Mouse (Mus musculus): ENCODE data around the gene Eef1akmt3.

The Eef1akmt3 gene

DNA sequence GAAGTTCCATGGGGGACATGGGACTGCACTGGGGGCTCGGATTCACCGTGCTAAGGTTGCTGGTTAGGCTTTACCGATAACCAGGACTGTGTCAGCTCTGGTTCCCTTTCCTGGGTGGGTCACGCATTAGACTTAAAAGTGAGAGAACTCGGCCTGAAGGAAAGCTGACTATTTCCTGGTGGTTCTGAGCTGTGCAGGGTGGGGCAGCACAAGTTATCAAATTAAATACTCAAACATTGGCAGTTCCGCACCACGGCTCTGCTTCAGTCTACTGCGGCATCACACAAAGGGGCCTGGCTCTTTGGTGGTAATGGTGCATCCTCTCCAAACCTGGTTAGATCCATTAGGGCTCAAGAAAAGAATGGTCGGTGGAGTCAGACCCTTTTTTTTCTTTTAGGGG, 40.0 kb downstream of the Eef1akmt3 start:
- DNase-seq (ENCODE audit: low read depth, low spot score), result no peak

DNA sequence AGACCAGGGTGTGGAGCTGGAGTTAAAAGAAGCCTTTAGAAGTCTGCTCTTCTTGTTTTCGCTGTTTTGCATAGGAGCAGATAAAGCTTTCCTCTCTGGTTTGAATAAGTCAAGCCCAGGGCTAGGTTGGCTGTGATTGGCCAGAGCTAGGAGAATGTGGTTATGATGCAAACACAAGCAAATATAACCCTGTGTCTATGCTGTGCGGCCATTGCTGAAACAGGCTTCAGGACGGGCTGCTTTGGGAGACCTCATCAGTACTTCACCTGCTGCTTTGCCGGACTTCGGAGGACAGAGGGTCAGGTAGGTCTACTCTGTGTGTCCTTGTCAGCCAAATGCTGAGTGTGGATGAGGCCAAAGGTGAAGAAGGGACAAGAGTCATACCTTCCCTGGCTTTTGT, 40.8 kb downstream of the Eef1akmt3 start, which contains the start of gene Avil:
Gene Avil (plus strand): TSS at position 181 of the 400 bp plus-strand sequence.
- no peak for DNase-seq (ENCODE audit: low read depth, low spot score)

DNA sequence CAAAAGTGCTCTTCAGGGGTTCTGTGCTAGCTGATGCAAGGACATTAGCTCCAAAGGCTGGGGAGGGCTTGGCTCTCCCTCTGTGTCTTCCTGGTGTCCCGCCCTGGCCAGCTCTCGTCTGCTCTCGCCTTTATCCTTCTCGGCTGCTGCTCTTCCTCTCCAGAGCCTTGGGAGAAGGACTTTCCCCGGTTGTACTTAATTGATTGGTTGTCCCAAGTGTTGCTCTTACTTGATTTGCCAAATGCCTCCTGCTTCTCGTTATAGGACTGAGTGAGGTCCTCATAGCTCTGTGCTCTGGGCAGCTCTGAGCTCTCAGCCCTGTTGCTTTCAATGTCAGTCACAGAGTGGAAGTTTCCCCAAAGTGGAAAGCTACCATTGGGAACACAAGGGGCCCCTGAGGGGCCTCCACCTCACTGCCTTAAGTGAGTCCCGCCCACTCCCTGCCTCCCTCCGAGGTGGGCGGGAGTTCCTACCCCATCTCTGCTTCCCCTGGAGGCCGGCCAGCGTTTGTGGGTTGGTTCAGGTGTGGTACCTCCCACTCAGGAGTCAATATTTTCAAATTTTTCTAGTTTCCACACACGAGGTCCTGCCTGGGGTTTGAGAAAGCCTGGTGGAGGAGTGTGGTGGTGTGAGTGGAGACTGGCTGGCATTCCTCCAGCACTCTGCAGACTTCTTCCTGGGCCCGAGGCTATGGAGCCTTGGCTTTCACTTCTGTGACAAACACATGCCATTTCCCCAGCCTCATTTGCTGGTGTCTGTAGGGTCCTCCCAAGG, 43.8 kb downstream of the Eef1akmt3 start:
- DNase-seq (ENCODE audit: low read depth, low spot score), result no peak

DNA sequence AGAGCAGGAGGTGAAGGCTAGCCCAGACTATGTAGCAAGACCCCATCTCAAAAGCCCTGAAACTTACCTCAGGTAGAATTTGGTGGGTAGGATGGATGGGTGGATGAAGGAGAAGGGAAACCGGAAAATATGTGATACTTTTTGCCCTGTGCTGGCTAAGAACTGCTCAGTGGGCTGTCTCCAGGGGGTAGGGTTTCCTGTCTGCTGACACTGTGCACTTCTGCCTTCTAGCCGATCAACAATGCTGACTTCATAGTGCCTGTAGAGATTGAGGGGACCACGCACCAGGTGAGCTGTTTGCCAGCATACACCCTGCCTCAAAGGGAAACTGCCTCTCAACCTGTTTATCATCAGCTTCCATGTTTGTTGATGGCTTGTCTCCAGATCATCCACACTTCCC, 47.7 kb downstream of the Eef1akmt3 start:
- no peak for DNase-seq (ENCODE audit: low read depth, low spot score)

DNA sequence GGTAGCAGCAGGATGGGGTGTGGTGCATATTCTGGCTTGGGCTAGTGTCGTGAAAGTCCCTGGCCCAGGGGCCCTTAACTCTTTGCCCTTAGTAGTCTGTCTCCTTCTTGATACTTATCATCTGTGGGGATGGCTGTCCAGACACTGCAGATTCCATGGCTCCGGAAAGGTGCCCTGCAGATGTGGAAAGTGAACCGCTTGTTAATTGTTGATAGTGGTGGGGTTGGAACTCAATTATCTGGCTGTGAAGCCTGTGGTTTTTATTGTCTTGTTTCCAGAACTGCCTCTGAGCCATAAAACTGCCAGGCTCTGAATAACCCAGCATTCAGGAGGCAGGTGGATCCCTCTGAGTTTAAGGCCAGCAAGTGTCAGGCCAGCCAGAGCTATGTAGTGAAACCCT, 49.6 kb downstream of the Eef1akmt3 start:
- no peak for DNase-seq (ENCODE audit: low read depth, low spot score)

DNA sequence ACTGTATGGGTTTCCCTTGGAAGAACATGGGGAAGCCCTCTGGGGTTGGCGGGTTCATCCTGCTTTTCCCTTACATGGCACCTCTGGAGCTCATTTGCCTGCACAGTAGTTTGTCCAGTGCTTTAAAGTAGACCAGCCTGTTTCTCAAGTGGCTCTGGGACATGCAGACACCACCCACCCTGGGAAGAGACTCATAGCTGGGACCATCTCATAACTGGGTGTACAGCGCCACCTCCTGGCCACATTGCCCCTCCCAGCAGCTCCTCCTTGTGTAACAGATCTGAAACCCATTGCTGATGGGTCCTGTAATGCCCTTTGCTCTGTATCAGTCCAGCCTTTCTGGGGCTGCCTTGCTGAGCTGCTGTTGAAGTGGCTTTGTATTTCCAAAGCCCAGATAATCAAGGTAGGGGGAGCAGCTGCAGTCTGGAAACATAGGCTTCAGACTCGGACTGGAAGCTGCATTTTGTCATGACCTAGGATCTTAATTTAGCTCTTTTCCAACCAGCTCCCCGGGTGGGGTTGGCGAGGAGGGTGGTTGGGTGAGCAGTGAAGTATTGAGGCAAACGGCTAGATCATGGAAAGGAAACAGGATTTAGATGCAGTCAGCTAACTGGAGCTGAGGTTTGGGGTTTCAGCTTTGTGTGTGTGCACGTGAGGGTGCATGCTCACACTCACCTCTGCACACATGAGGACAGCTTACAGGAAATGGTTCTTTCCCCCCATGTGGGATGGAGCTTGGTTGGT, 50.8 kb downstream of the Eef1akmt3 start:
- DNase-seq (ENCODE audit: low read depth, low spot score), result peak; percentile 61

DNA sequence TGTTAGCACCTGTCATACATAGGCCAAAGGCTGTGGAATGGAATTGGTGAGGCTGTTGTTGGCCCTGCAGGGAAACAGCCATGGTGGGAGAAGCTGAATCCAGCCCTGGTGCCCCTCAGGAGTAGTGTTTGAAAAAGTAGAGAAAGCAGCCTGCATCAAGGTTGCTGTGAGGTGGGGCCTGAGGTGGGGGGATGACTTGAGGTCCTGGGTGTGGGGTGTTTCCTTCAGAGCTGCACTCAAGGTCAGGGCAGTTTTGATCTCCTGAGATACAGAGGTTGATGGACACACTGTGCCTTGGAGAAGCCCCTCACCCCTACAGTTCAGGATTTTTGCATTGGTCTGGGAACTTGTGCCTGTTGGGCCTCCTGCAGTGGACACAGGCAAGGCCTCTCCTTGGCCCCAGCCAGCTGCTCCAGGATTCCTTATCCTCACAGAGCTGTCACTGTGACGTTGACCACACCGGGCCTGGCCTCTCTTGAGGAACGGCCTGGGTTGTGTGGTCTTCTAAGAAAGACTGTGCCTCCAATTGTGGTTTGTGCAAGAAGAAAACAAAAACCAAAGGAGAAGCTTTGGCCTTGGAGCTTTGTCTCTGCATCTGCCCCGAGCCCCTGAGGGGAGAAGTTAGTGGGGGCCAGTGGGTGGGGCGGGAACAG, 52.7 kb downstream of the Eef1akmt3 start:
- DNase-seq (ENCODE audit: low read depth, low spot score), result no peak

DNA sequence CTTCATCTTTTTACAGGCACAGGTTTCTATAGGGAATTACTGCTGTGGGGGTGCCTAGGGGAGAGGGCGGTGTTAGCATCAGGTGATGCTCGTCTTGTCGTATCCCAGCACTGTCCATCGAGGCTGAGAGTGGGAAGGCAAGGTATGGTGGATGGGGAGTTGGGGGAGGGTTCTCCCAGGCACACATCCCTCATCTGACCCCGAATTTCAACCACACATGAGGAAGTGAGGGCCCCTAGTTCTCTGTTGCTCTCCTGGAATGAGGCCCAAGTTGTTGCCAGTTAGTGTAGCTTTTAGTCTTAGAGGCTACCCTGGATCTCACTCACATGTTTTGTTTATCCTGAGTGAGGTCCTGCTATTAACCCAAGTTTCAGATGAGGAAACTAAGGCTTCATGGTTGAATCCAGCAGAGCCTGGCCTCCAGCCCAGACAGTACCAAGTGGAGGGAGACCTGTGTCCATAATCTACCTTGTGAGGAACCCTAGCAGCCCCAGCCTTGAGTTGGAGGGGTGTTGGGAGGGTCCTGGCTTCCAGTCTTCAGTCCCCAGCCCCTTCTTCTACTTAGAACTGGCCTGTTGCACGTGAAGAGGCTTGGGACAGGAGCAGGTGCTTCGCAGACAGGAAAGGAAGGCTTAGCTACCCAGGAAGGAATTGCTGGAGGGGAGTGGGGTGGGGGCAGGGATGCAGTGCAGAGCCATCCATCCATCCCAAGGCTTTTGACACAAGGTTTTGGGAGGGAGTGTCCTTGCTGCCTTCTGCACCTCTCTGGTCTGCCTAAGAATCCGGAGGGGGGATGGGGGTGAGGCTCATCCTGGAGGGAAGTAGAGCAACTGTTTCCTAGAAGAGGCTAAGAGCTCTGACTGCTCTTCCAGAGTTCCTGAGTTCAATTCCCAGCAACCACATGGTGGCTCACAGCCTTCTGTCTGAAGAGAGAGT, 53.9 kb downstream of the Eef1akmt3 start:
- no peak for DNase-seq (ENCODE audit: low read depth, low spot score)

DNA sequence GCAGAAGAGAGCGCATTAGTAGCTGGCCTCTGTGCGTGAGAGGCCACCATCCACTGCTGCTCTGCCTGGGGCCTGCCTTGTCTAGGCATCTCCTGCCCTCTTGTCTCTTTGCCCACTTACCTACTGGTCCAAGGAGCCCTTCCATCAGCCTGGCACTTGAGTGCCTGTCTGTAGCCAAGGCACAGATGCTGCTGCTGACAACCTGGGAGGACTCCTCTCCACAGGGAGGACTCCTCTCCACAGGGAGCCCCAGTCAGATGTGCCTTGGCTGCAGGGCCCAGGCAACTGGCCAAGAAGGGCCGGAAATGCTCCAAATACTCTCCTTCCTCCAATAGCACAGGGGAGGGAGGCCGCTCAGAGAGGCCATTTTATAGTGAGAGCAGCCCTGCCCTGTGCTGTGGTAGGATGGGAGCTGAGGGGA, 54.8 kb downstream of the Eef1akmt3 start:
- no peak for DNase-seq (ENCODE audit: low read depth, low spot score)

DNA sequence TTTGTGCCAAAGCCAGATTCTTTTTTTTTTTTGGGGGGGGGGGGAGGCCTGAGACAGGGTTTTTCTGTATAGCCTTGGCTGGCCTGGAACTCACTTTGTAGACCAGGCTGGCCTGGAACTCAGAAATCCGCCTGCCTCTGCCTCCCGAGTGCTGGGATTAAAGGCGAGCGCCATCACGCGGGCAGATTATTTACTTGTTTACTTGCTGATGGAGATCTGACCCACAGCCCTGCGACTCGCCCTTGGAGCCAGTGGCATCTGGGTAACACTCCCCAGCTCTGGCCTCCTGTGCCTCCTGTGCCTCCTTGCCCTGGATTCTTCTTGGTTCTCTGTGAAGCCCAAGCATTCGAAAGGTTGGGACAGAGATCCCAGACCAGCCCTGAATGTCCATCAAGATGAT, 55.7 kb downstream of the Eef1akmt3 start:
- DNase-seq (ENCODE audit: low read depth, low spot score), result no peak

DNA sequence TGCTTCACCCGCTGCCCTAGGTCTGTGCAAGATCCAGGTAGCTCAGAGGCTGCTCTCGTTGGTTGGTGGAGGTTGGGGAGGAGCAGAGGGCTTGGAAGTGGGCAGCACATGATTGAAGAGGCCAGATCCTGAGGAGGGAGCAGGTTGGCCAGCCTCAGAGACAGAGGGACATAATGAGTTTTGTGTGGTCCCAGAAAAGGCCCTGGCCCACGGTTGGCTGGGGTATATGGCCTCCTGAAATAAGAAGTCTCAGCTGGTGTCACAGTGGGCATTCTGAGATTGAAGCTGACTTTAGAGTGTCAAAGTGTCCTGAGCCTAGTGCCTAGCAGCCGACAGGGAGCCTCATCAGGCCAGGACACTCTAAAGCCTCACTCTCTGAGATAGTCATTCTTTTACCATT, 56.2 kb downstream of the Eef1akmt3 start:
- DNase-seq (ENCODE audit: low read depth, low spot score), result no peak

DNA sequence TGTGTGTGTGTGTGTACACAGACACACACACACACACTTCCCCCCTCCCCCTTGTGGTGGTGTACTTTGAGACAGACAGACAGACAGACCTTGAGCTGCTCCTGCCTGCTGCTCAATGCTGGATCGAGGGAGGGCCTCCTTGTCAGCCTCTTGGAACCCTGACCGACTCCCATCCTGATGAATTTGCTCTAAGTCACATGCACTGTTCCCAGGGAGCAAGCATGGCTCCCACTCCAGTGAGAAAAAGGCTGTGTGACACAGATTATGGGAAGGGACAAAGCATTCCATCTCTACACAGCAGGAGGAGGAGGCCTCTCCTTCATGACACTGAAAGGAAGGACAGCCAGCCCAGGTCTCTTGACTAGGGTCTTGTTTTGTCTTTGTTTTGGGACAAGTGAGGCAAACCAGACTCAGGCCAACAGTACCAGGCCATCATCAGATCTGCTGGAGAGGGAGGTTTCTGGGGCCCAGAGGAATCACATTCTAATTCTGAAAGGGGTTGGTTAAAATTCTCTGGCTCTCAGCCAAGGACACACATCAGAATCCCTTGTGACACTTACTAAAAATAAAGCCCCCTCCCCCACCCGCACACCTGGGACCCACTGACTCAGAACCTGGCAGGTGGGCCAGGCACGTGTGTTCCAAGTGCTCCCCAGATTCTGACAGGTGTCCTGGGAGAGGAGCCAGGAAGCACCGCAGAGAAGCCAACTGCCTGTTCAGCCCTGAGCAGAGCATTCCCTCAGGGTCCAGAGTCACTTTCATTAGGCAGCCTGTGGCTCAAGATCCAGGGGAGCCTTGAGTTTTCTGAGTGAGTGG, 56.9 kb downstream of the Eef1akmt3 start:
- no peak for DNase-seq (ENCODE audit: low read depth, low spot score)

DNA sequence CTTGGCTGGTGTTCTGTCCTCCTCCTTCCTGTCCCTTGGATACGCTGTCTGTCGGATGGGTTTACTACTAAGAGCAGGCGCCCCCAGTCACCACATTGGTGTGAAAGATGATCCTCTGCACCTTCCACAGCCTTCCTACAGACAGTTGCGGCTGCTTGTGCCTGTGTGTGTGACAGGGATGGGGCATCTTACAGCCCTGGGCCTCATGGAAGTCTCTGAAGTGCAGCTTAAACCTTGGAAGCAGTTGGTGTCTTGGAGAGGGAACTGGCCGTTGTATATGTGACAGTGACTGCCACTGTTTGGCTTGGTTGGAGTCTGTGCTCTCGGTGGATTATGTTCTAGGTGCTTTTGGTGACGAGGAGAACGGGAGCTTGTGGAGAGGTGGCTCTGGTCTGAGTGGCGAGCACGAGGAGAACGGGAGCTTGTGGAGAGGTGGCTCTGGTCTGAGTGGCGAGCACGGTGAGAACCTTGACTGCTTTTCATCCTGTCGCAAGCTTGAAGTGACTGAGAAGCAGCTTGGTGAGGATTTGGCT, 58.1 kb downstream of the Eef1akmt3 start:
- DNase-seq (ENCODE audit: low read depth, low spot score), result no peak

DNA sequence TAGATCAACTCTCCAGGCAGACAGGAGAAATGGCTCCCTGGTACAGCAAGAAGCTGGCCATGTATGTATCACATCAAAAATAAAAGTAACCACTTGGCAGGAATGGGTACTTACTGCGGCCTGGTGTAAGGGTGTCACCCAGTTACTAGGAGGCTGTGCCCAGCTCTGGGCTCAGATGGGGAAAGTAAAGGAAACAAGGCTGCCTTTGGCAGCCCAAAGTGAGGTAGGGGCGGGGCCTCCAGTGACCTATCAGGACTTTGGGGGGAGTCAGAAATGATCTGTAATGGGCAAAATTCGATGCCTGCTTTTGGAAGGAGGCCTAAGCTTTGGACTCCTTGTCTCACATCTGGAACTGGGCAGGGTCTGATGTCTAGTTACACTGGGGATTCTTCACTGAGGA, 59.6 kb downstream of the Eef1akmt3 start:
- DNase-seq (ENCODE audit: low read depth, low spot score), result no peak

All from retina, adult 2 months (tissue).